Mouse (Mus musculus): Measurements from ENCODE around the gene Rell1. TPM values are rescaled to one million over a fixed set of nuclear protein-coding genes. Genes with fewer than 3 reads are reported as not detected.
A peak's percentile ranks its signal among the peaks of the same experiment; 100 is the strongest.

The Rell1 gene
- total RNA-seq, 1 experiment: 18.5 TPM

GRCm38 (mm10) chr5:63918201-63918600 lies 50.5 kb downstream of the Rell1 start:
- in situ Hi-C loops (cut with MboI; ENCODE audit: low sequenced_read_pairs in 2 of 2, unreplicated experiment in 2 of 2): no loop called here
- H3K4me3 ChIP-seq (ENCODE audit: insufficient read depth in 1 of 2, low read depth in 1 of 2, low read length in 2 of 2, poor library complexity in 1 of 2, severe bottlenecking in 1 of 2): no peak overlapping the region
- H3K36me3 ChIP-seq (ENCODE audit: control insufficient read depth, insufficient read depth, low read length, poor library complexity, severe bottlenecking): 0 out of 2 replicates have a peak, but pooled peaks cover 4% of the 10 kb centered on the region
- no peak overlapping the region for H3K27ac ChIP-seq (ENCODE audit: insufficient read depth, low read depth, low read length, poor library complexity, severe bottlenecking)
- DNase-seq (ENCODE audit: low read depth, low spot score): no peak
- H3K9me3 ChIP-seq (ENCODE audit: control insufficient read depth, insufficient read depth, low read depth, low read length): no peaks in the 10 kb centered on the region
- TF ChIP-seq CHD2 (IDR thresholded peaks at IDR 0.05; ENCODE audit: low read depth, low read length) (no peak), HCFC1 (IDR thresholded peaks at IDR 0.05; ENCODE audit: borderline replicate concordance, insufficient read depth, low read length) (no peak), ZNF384 (IDR thresholded peaks at IDR 0.05; ENCODE audit: low read depth, low read length) (no peak), MAFK (IDR thresholded peaks at IDR 0.05; ENCODE audit: insufficient read depth, low read depth, low read length) (peak; percentile 88), ZC3H11A (IDR thresholded peaks at IDR 0.05; ENCODE audit: borderline replicate concordance, low read depth, low read length) (no peak)
- peaks cover 0 to 3% of the 10 kb centered on the region in 2 experiments; a peak in 1 of 4 replicates for H3K4me1 ChIP-seq (ENCODE audit: control insufficient read depth in 2 of 2, insufficient read depth in 2 of 2, low read length in 2 of 2, poor library complexity in 1 of 2)
- no peak overlapping the region for H3K9ac ChIP-seq (ENCODE audit: insufficient read depth, low read depth, low read length, poor library complexity, severe bottlenecking)

GRCm38 (mm10) chr5:63916457-63917139 lies 52.1 kb downstream of the Rell1 start:
- no peak for DNase-seq (ENCODE audit: low read depth, low spot score)
- H3K36me3 ChIP-seq (ENCODE audit: control insufficient read depth, insufficient read depth, low read length, poor library complexity, severe bottlenecking): 0 out of 2 replicates have a peak, but pooled peaks cover 1% of the 10 kb centered on the region
- TF ChIP-seq MAFK (IDR thresholded peaks at IDR 0.05; ENCODE audit: insufficient read depth, low read depth, low read length) (no peak), CHD2 (IDR thresholded peaks at IDR 0.05; ENCODE audit: low read depth, low read length) (no peak), ZNF384 (IDR thresholded peaks at IDR 0.05; ENCODE audit: low read depth, low read length) (no peak), HCFC1 (IDR thresholded peaks at IDR 0.05; ENCODE audit: borderline replicate concordance, insufficient read depth, low read length) (no peak), ZC3H11A (IDR thresholded peaks at IDR 0.05; ENCODE audit: borderline replicate concordance, low read depth, low read length) (no peak)
- in situ Hi-C loops (cut with MboI; ENCODE audit: low sequenced_read_pairs in 2 of 2, unreplicated experiment in 2 of 2): no loop called here
- no peaks in the 10 kb centered on the region for H3K9me3 ChIP-seq (ENCODE audit: control insufficient read depth, insufficient read depth, low read depth, low read length)
- H3K4me3 ChIP-seq (ENCODE audit: insufficient read depth in 1 of 2, low read depth in 1 of 2, low read length in 2 of 2, poor library complexity in 1 of 2, severe bottlenecking in 1 of 2): no peak overlapping the region
- H3K9ac ChIP-seq (ENCODE audit: insufficient read depth, low read depth, low read length, poor library complexity, severe bottlenecking): no peak overlapping the region
- H3K27ac ChIP-seq (ENCODE audit: insufficient read depth, low read depth, low read length, poor library complexity, severe bottlenecking): no peak overlapping the region
- peaks cover 0 to 3% of the 10 kb centered on the region in 2 experiments; a peak in 1 of 4 replicates for H3K4me1 ChIP-seq (ENCODE audit: control insufficient read depth in 2 of 2, insufficient read depth in 2 of 2, low read length in 2 of 2, poor library complexity in 1 of 2)

- no peak for DNase-seq (ENCODE audit: low read depth, low spot score)
- H3K36me3 ChIP-seq (ENCODE audit: control insufficient read depth, insufficient read depth, low read length, poor library complexity, severe bottlenecking): 0 out of 2 replicates have a peak, but pooled peaks cover 1% of the 10 kb centered on the region
- no peak overlapping the region for H3K27ac ChIP-seq (ENCODE audit: insufficient read depth, low read depth, low read length, poor library complexity, severe bottlenecking)
- H3K4me3 ChIP-seq (ENCODE audit: insufficient read depth in 1 of 2, low read depth in 1 of 2, low read length in 2 of 2, poor library complexity in 1 of 2, severe bottlenecking in 1 of 2): no peak overlapping the region
- in situ Hi-C loops (cut with MboI; ENCODE audit: low sequenced_read_pairs in 2 of 2, unreplicated experiment in 2 of 2): no loop called here
- H3K9ac ChIP-seq (ENCODE audit: insufficient read depth, low read depth, low read length, poor library complexity, severe bottlenecking): no peak overlapping the region
- TF ChIP-seq HCFC1 (IDR thresholded peaks at IDR 0.05; ENCODE audit: borderline replicate concordance, insufficient read depth, low read length) (no peak), CHD2 (IDR thresholded peaks at IDR 0.05; ENCODE audit: low read depth, low read length) (no peak)
- no peaks in the 10 kb centered on the region for H3K9me3 ChIP-seq (ENCODE audit: control insufficient read depth, insufficient read depth, low read depth, low read length)
- H3K4me1 ChIP-seq (ENCODE audit: control insufficient read depth in 2 of 2, insufficient read depth in 2 of 2, low read length in 2 of 2, poor library complexity in 1 of 2): peaks cover 0 to 5% of the 10 kb centered on the region in 2 experiments; a peak in 1 of 4 replicates
These were observed 53.8 kb downstream of the Rell1 start for GRCm38 (mm10) chr5:63914896-63915295.

GRCm38 (mm10) chr5:63910171-63910960 lies 58.3 kb downstream of the Rell1 start:
- Histone ChIP-seq H3K36me3 (ENCODE audit: control insufficient read depth, insufficient read depth, low read length, poor library complexity, severe bottlenecking) (no peaks in the 10 kb centered on the region), H3K9ac (ENCODE audit: insufficient read depth, low read depth, low read length, poor library complexity, severe bottlenecking) (no peak overlapping the region), H3K4me1 (ENCODE audit: control insufficient read depth in 2 of 2, insufficient read depth in 2 of 2, low read length in 2 of 2, poor library complexity in 1 of 2) (peaks cover 0 to 2% of the 10 kb centered on the region in 2 experiments; a peak in 1 of 4 replicates), H3K4me3 (ENCODE audit: insufficient read depth in 1 of 2, low read depth in 1 of 2, low read length in 2 of 2, poor library complexity in 1 of 2, severe bottlenecking in 1 of 2) (no peak overlapping the region), H3K9me3 (ENCODE audit: control insufficient read depth, insufficient read depth, low read depth, low read length) (no peaks in the 10 kb centered on the region), H3K27ac (ENCODE audit: insufficient read depth, low read depth, low read length, poor library complexity, severe bottlenecking) (no peak overlapping the region)
- DNase-seq (ENCODE audit: low read depth, low spot score): no peak
- in situ Hi-C loops (cut with MboI; ENCODE audit: low sequenced_read_pairs in 2 of 2, unreplicated experiment in 2 of 2): no loop called here
- TF ChIP-seq CHD2 (IDR thresholded peaks at IDR 0.05; ENCODE audit: low read depth, low read length): no peak
- TF ChIP-seq MAFK (IDR thresholded peaks at IDR 0.05; ENCODE audit: insufficient read depth, low read depth, low read length): no peak
- no peak for TF ChIP-seq ZC3H11A (IDR thresholded peaks at IDR 0.05; ENCODE audit: borderline replicate concordance, low read depth, low read length)
- TF ChIP-seq ZNF384 (IDR thresholded peaks at IDR 0.05; ENCODE audit: low read depth, low read length): no peak
- TF ChIP-seq HCFC1 (IDR thresholded peaks at IDR 0.05; ENCODE audit: borderline replicate concordance, insufficient read depth, low read length): no peak
